Mouse (Mus musculus): ENCODE results near the gene Zdhhc14. TPM values are rescaled to one million over a fixed set of nuclear protein-coding genes. Genes with fewer than 3 reads are reported as not detected.

Zdhhc14 gene
- polyA plus RNA-seq, 1 experiment from 2014 or later = 1.4 TPM

DNA sequence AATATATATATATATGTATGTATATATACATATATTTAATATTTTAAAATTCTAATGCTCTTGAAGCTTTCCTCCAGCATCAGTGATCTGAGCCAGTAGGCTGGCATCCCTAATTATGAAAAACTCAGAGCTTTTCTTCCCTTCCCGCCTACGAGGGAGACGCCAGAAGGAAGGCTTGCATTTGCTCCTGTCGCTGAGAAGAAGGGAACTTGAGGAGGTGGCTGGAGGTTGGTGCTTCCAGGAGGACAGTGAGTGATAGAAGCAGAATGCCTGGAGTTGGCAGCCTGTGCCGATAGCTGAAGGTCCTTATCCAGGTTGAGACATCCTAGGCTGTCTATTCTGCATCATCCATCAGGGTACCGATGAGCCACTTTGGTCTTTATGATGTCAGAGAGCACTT, 37.2 kb downstream of the Zdhhc14 start:
- WGBS = 87% methylated on average over 6 of the region's 6 CpGs
- Histone ChIP-seq H3K4me1 (replicated peaks; ENCODE audit: control insufficient read depth, insufficient read depth, low read length) (no peaks in the 10 kb centered on the region), H3K27ac (ENCODE audit: low read depth, low read length) (no peak overlapping the region), H3K4me2 (replicated peaks; ENCODE audit: low read depth) (no peak overlapping the region), H3K9ac (ENCODE audit: low read depth, low read length) (no peak overlapping the region), H3K4me3 (ENCODE audit: low read depth, low read length) (no peak overlapping the region), H3K36me3 (ENCODE audit: control insufficient read depth, insufficient read depth) (no peaks in the 10 kb centered on the region), H3K27me3 (replicated peaks; ENCODE audit: control insufficient read depth, insufficient read depth, low read length) (no peaks in the 10 kb centered on the region), H3K9me3 (ENCODE audit: control insufficient read depth) (no peaks in the 10 kb centered on the region)
- TF ChIP-seq CTCF (IDR thresholded peaks at IDR 0.05; ENCODE audit: low read depth) = no peak
- ATAC-seq = no peak

DNA sequence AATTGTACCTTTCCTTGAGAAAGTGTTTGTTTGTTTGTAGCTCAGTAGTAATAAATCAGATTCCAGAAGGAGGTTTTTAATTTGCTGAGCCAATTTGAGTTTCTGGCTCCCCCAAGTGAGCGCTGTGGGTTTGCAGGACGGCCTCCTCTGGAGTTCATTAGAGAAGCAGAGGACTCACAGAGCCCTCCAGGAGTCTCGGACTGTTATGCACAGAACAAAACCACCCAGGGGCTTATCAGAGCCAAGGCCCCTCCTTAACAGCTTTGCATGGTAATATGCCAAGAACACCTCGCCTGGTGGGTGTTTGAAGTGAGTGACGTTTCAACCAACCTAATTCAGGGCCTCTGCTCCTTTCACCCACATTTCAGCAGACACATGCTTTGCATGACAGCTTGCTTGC, 40.5 kb downstream of the Zdhhc14 start:
- no peak overlapping the region for H3K4me2 ChIP-seq (replicated peaks; ENCODE audit: low read depth)
- no peaks in the 10 kb centered on the region for H3K27me3 ChIP-seq (replicated peaks; ENCODE audit: control insufficient read depth, insufficient read depth, low read length)
- no peaks in the 10 kb centered on the region for H3K4me1 ChIP-seq (replicated peaks; ENCODE audit: control insufficient read depth, insufficient read depth, low read length)
- H3K27ac ChIP-seq (ENCODE audit: low read depth, low read length) = no peak overlapping the region
- 59% methylated on average over 5 of the region's 5 CpGs for WGBS
- no peaks in the 10 kb centered on the region for H3K36me3 ChIP-seq (ENCODE audit: control insufficient read depth, insufficient read depth)
- ATAC-seq = no peak
- H3K9ac ChIP-seq (ENCODE audit: low read depth, low read length) = no peak overlapping the region
- TF ChIP-seq CTCF (IDR thresholded peaks at IDR 0.05; ENCODE audit: low read depth) = no peak
- H3K9me3 ChIP-seq (ENCODE audit: control insufficient read depth) = no peaks in the 10 kb centered on the region
- H3K4me3 ChIP-seq (ENCODE audit: low read depth, low read length) = no peak overlapping the region

DNA sequence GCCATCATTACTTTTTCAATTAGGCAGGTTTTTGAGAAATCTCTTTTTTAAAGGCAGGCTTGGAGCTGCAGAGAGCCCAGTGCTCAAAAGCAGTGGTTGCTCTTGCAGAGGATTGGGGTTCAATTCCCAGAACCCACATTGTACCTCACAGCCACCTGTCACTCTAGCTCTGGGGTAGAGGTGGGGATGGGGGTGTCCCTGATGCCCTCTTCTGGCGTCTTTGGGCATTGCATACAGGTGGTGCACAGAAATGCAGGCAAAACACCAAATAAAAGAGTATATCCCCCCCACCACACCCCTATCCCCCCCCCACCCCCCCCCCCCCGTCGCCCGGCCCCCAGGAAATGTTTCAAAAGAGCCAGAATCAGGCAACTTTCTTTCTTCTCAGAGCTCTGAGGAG, 43.0 kb downstream of the Zdhhc14 start:
- Histone ChIP-seq H3K27ac (ENCODE audit: low read depth, low read length) (no peak overlapping the region), H3K9me3 (ENCODE audit: control insufficient read depth) (no peaks in the 10 kb centered on the region), H3K4me2 (replicated peaks; ENCODE audit: low read depth) (no peak overlapping the region), H3K4me3 (ENCODE audit: low read depth, low read length) (no peak overlapping the region), H3K4me1 (replicated peaks; ENCODE audit: control insufficient read depth, insufficient read depth, low read length) (no peaks in the 10 kb centered on the region), H3K9ac (ENCODE audit: low read depth, low read length) (no peak overlapping the region), H3K27me3 (replicated peaks; ENCODE audit: control insufficient read depth, insufficient read depth, low read length) (no peaks in the 10 kb centered on the region), H3K36me3 (ENCODE audit: control insufficient read depth, insufficient read depth) (no peaks in the 10 kb centered on the region)
- peak; percentile 63 for TF ChIP-seq CTCF (IDR thresholded peaks at IDR 0.05; ENCODE audit: low read depth)
- no peak for ATAC-seq
- 55% methylated on average over 4 of the region's 4 CpGs for WGBS

DNA sequence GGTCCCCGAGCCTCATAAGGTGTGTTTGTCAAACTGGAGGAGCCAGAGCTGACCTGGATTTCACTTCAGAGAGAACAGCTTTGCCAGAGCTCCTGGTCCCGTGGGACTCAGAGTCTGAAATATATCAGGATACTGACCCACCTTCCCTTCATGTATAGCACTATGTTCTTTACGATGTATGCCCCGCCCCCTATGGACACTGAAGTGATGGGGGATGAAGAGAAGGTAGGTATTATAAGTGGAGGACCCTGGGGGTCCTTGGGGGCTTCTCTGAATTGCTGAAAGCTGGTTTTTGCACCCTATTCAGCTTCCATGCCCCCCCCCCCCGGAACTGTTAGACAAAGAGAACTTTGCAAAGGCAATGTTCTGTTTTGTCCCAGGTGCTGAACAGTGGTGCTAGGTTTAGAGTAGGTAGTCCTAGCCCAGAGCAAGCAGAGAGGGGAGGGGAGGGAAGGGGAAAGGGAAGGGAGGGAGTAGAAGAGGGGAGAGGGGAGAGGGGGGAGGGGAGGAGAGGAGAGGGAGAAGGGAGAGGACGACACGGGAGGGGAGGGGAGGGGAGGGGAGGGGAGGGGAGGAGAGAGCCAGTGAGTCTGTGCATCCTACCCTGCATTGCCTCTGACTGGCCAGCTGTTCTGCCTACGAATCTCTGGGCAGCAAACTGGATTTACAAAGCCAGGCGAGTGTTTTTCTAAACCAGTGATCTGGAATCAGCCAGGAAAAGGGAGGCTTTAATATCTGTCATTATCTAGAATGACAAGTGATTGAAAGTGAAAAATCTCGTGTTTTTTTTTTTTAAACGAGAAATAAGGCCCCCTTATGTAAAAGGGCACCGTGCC, 44.1 kb downstream of the Zdhhc14 start:
- no peaks in the 10 kb centered on the region for H3K9me3 ChIP-seq (ENCODE audit: control insufficient read depth)
- H3K27ac ChIP-seq (ENCODE audit: low read depth, low read length) = no peak overlapping the region
- H3K4me2 ChIP-seq (replicated peaks; ENCODE audit: low read depth) = no peak overlapping the region
- TF ChIP-seq CTCF (IDR thresholded peaks at IDR 0.05; ENCODE audit: low read depth) = no peak
- H3K9ac ChIP-seq (ENCODE audit: low read depth, low read length) = no peak overlapping the region
- H3K27me3 ChIP-seq (replicated peaks; ENCODE audit: control insufficient read depth, insufficient read depth, low read length) = no peaks in the 10 kb centered on the region
- WGBS = 64% methylated on average over 12 of the region's 12 CpGs
- H3K4me1 ChIP-seq (replicated peaks; ENCODE audit: control insufficient read depth, insufficient read depth, low read length) = no peaks in the 10 kb centered on the region
- no peaks in the 10 kb centered on the region for H3K36me3 ChIP-seq (ENCODE audit: control insufficient read depth, insufficient read depth)
- no peak overlapping the region for H3K4me3 ChIP-seq (ENCODE audit: low read depth, low read length)
- ATAC-seq = no peak

- Histone ChIP-seq H3K27ac (ENCODE audit: low read depth, low read length) (no peak overlapping the region), H3K4me2 (replicated peaks; ENCODE audit: low read depth) (no peak overlapping the region), H3K9me3 (ENCODE audit: control insufficient read depth) (no peaks in the 10 kb centered on the region), H3K9ac (ENCODE audit: low read depth, low read length) (no peak overlapping the region), H3K27me3 (replicated peaks; ENCODE audit: control insufficient read depth, insufficient read depth, low read length) (no peaks in the 10 kb centered on the region), H3K4me1 (replicated peaks; ENCODE audit: control insufficient read depth, insufficient read depth, low read length) (no peaks in the 10 kb centered on the region), H3K36me3 (ENCODE audit: control insufficient read depth, insufficient read depth) (no peaks in the 10 kb centered on the region), H3K4me3 (ENCODE audit: low read depth, low read length) (no peak overlapping the region)
- ATAC-seq = no peak
- 65% methylated on average over 11 of the region's 11 CpGs for WGBS
- no peak for TF ChIP-seq CTCF (IDR thresholded peaks at IDR 0.05; ENCODE audit: low read depth)
Observed at GRCm38 (mm10) chr17:5537095-5537575, 44.8 kb downstream of the Zdhhc14 start.

DNA sequence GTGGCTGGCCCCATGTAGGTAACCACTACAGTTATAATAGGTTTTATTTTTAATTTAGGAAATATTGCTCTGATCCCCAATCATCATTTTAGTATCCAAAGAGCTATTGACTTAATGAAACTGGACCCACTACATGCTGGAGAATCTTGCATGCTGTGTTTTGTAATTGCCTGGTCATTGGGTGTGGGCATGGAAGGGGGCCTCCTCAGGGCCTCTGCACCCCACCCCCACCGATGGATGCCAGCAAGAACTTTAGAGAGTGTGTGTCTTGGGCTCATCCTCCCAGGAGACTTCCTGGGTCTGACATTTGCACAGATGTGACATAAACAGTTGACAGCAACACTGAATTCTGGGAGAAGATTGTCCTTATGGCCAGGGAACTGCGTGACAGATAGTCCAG, 49.8 kb downstream of the Zdhhc14 start:
- Histone ChIP-seq H3K4me3 (ENCODE audit: low read depth, low read length) (no peak overlapping the region), H3K27me3 (replicated peaks; ENCODE audit: control insufficient read depth, insufficient read depth, low read length) (no peaks in the 10 kb centered on the region), H3K9me3 (ENCODE audit: control insufficient read depth) (no peaks in the 10 kb centered on the region), H3K27ac (ENCODE audit: low read depth, low read length) (no peak overlapping the region), H3K4me1 (replicated peaks; ENCODE audit: control insufficient read depth, insufficient read depth, low read length) (no peaks in the 10 kb centered on the region), H3K9ac (ENCODE audit: low read depth, low read length) (no peak overlapping the region), H3K4me2 (replicated peaks; ENCODE audit: low read depth) (no peak overlapping the region), H3K36me3 (ENCODE audit: control insufficient read depth, insufficient read depth) (no peaks in the 10 kb centered on the region)
- TF ChIP-seq CTCF (IDR thresholded peaks at IDR 0.05; ENCODE audit: low read depth) = no peak
- 83% methylated on average over 2 of the region's 2 CpGs for WGBS
- ATAC-seq = no peak
